Mouse (Mus musculus): ENCODE data around the gene Matn3.

- TF ChIP-seq CTCF (IDR thresholded peaks at IDR 0.05; ENCODE audit: low read depth) = no peak
- no peak for TF ChIP-seq EP300 (optimal IDR thresholded peaks at IDR 0.05)
Observed at GRCm38 (mm10) chr12:8941131-8941615, 6.6 kb upstream of the Matn3 start.
